Mouse (Mus musculus): Measurements from ENCODE around the gene Zbtb4. TPM values are rescaled to one million over a fixed set of nuclear protein-coding genes. Genes with fewer than 3 reads are reported as not detected.

Gene Zbtb4
- total RNA-seq, 2 experiments from 2014 or later, result 82.0 to 83.5 TPM

Other genes with a start within 250 kb of the Zbtb4 start
- 1 to 10 TPM; 5.8 to 6.3 TPM for gene Dnah2, start 216.8 kb upstream of the Zbtb4 start, total RNA-seq (2021)
- gene Efnb3, start 205.7 kb upstream of the Zbtb4 start, total RNA-seq (2021), result 100 to 1,000 TPM; 144 to 156 TPM
- gene Wrap53, start 185.7 kb upstream of the Zbtb4 start, total RNA-seq (2021), result 1 to 10 TPM; 8.6 to 9.5 TPM
- 10 to 100 TPM; 27.3 to 29.6 TPM for gene Trp53, start 185.6 kb upstream of the Zbtb4 start, total RNA-seq (2021)
- 100 to 1,000 TPM; 513 to 551 TPM for gene Atp1b2, start 160.0 kb upstream of the Zbtb4 start, total RNA-seq (2021)
- not detected for gene Shbg, start 148.0 kb upstream of the Zbtb4 start, total RNA-seq (2021)
- gene Sat2, start 143.9 kb upstream of the Zbtb4 start, total RNA-seq (2021), result 10 to 100 TPM; 16.1 to 19.8 TPM
- gene Fxr2, start 132.9 kb upstream of the Zbtb4 start, total RNA-seq (2021), result 100 to 1,000 TPM; 105 to 106 TPM
- under 1 TPM in 1 of 2 experiments, not detected in 1; 0.48 TPM for gene Sox15, start 110.6 kb upstream of the Zbtb4 start, total RNA-seq (2021)
- gene Mpdu1, start 103.3 kb upstream of the Zbtb4 start, total RNA-seq (2021), result 10 to 100 TPM; 73.3 to 82.4 TPM
- gene Cd68, start 99.8 kb upstream of the Zbtb4 start, total RNA-seq (2021), result 10 to 100 TPM; 13.1 to 18.5 TPM
- 100 to 1,000 TPM; 409 to 418 TPM for gene Eif4a1, start 93.5 kb upstream of the Zbtb4 start, total RNA-seq (2021)
- 10 to 100 TPM; 84.3 to 88.5 TPM for gene Senp3, start 83.8 kb upstream of the Zbtb4 start, total RNA-seq (2021)
- 1 to 10 TPM in 1 of 2 experiments, under 1 TPM in 1; 0.88 to 1.1 TPM for gene Tnfsf13, start 80.1 kb upstream of the Zbtb4 start, total RNA-seq (2021)
- gene Tnfsf12, start 70.1 kb upstream of the Zbtb4 start, total RNA-seq (2021), result 1 to 10 TPM; 5.8 to 6.5 TPM
- gene Tnfsfm13, start 69.8 kb upstream of the Zbtb4 start, total RNA-seq (2021), result 1 to 10 TPM in 1 of 2 experiments, under 1 TPM in 1; 0.45 to 1.0 TPM
- 10 to 100 TPM; 62.8 to 68.5 TPM for gene Polr2a, start 7.3 kb upstream of the Zbtb4 start, total RNA-seq (2021)
- under 1 TPM in 1 of 2 experiments, not detected in 1; 0.21 TPM for gene Slc35g3, start 3.9 kb upstream of the Zbtb4 start, total RNA-seq (2021)
- gene Chrnb1, start 30.0 kb downstream of the Zbtb4 start, total RNA-seq (2021), result 1 to 10 TPM; 1.0 to 1.1 TPM
- gene Fgf11, start 35.9 kb downstream of the Zbtb4 start, total RNA-seq (2021), result 10 to 100 TPM; 22.8 to 23.7 TPM
- gene Tmem102, start 39.7 kb downstream of the Zbtb4 start, total RNA-seq (2021), result not detected
- not detected for gene Gm39566, start 49.4 kb downstream of the Zbtb4 start, total RNA-seq (2021)
- not detected for gene Spem2, start 52.6 kb downstream of the Zbtb4 start, total RNA-seq (2021)
- gene Spem1, start 56.3 kb downstream of the Zbtb4 start, total RNA-seq (2021), result under 1 TPM; 0.50 to 0.74 TPM
- gene Nlgn2, start 71.9 kb downstream of the Zbtb4 start, total RNA-seq (2021), result 100 to 1,000 TPM; 220 to 226 TPM
- 100 to 1,000 TPM; 150 to 162 TPM for gene Tmem256, start 72.6 kb downstream of the Zbtb4 start, total RNA-seq (2021)
- 10 to 100 TPM; 22.0 to 23.3 TPM for gene Plscr3, start 80.5 kb downstream of the Zbtb4 start, total RNA-seq (2021)
- not detected for gene Tnk1, start 92.8 kb downstream of the Zbtb4 start, total RNA-seq (2021)
- not detected for gene Tmem95, start 112.1 kb downstream of the Zbtb4 start, total RNA-seq (2021)
- 1 to 10 TPM; 1.1 to 1.2 TPM for gene Kctd11, start 115.5 kb downstream of the Zbtb4 start, total RNA-seq (2021)
- gene Acap1, start 129.6 kb downstream of the Zbtb4 start, total RNA-seq (2021), result under 1 TPM in 1 of 2 experiments, not detected in 1; 0.30 TPM
- gene 2810408A11Rik, start 135.1 kb downstream of the Zbtb4 start, total RNA-seq (2021), result 1 to 10 TPM; 1.5 to 2.1 TPM
- 100 to 1,000 TPM; 108 to 124 TPM for gene Neurl4, start 135.2 kb downstream of the Zbtb4 start, total RNA-seq (2021)
- 10 to 100 TPM; 28.5 to 29.3 TPM for gene Gps2, start 148.0 kb downstream of the Zbtb4 start, total RNA-seq (2021)
- 100 to 1,000 TPM; 446 to 451 TPM for gene Eif5a, start 156.0 kb downstream of the Zbtb4 start, total RNA-seq (2021)
- 1 to 10 TPM; 8.3 to 9.7 TPM for gene Ybx2, start 169.9 kb downstream of the Zbtb4 start, total RNA-seq (2021)
- gene Slc2a4, start 182.3 kb downstream of the Zbtb4 start, total RNA-seq (2021), result 1 to 10 TPM; 1.8 to 3.6 TPM
- not detected for gene Cldn7, start 198.9 kb downstream of the Zbtb4 start, total RNA-seq (2021)
- 100 to 1,000 TPM; 108 to 115 TPM for gene Ctdnep1, start 215.2 kb downstream of the Zbtb4 start, total RNA-seq (2021)
- gene Elp5, start 216.6 kb downstream of the Zbtb4 start, total RNA-seq (2021), result 10 to 100 TPM; 88.5 to 93.9 TPM
- 100 to 1,000 TPM; 221 to 251 TPM for gene Gabarap, start 225.2 kb downstream of the Zbtb4 start, total RNA-seq (2021)
- gene Phf23, start 229.9 kb downstream of the Zbtb4 start, total RNA-seq (2021), result 10 to 100 TPM; 38.0 to 40.0 TPM
- 10 to 100 TPM; 29.3 to 29.7 TPM for gene Dvl2, start 234.7 kb downstream of the Zbtb4 start, total RNA-seq (2021)
- 10 to 100 TPM; 62.3 to 69.2 TPM for gene Acadvl, start 249.5 kb downstream of the Zbtb4 start, total RNA-seq (2021)

Measured in layer of hippocampus, postnatal 14 days (tissue).